Mouse (Mus musculus) ES-Bruce4 (cell line): Measurements from ENCODE around the gene Apbb2.

Source experiments
- CTCF ChIP-seq: IDR thresholded peaks from one replicate; pipeline ENCODE4 v1.8.1; 2011; ENCODE audit warnings: low read depth, low read length
- POLR2A ChIP-seq: IDR thresholded peaks from one replicate; pipeline ENCODE4 v1.8.1; 2011; ENCODE audit warnings: low read length; ENCODE audit not compliant: insufficient read depth

- TF ChIP-seq CTCF = no peak
- TF ChIP-seq POLR2A = no peak
These were observed 107.9 kb downstream of the Apbb2 start for GRCm38 (mm10) chr5:66510716-66511115.
